Mouse (Mus musculus) MEL (cell line): ENCODE measurements around the gene Cmss1. TPM values are rescaled to one million over a fixed set of nuclear protein-coding genes. Genes with fewer than 3 reads are reported as not detected.

Experiments
- DNase-seq: peaks from one replicate; pipeline ENCODE4 v3.0.0; 2011; ENCODE audit warnings: low read depth, low spot score
- H3K27ac ChIP-seq: 2 replicates; pipeline ENCODE4 v1.5.1; 2012; ENCODE audit warnings: low read depth, mild to moderate bottlenecking, control low read depth, low read length, moderate library complexity; ENCODE audit not compliant: control insufficient read depth
- H3K27me3 ChIP-seq, 2 experiments: fragments of 150-350 bp in 1 of 2; sonication (generic) in 1 of 2; 2 replicates each; pipeline ENCODE4 v1.6.1; 2012; ENCODE audit warnings: low read length in 2 of 2, mild to moderate bottlenecking in 2 of 2, improper control_type of control experiment in 1 of 2, moderate library complexity in 1 of 2; ENCODE audit not compliant: insufficient read depth in 2 of 2, control insufficient read depth in 1 of 2
- H3K36me3 ChIP-seq, 2 experiments: 2 replicates each; pipeline ENCODE4 v1.6.1; 2012 to 2014; ENCODE audit warnings: low read length in 2 of 2, improper control_type of control experiment in 1 of 2, inconsistent platforms in 1 of 2, mild to moderate bottlenecking in 1 of 2; ENCODE audit not compliant: insufficient read depth in 2 of 2, control insufficient read depth in 1 of 2
- H3K4me1 ChIP-seq, 2 experiments: fragments of 150-350 bp in 1 of 2; sonication (generic) in 1 of 2; 2 replicates each; pipeline ENCODE4 v1.6.1; 2012; ENCODE audit warnings: low read length in 2 of 2, improper control_type of control experiment in 1 of 2, mild to moderate bottlenecking in 1 of 2; ENCODE audit not compliant: insufficient read depth in 2 of 2, control insufficient read depth in 1 of 2
- H3K4me3 ChIP-seq, 2 experiments: fragments of 150-350 bp in 1 of 2; sonication (generic) in 1 of 2; 2 replicates each; pipeline ENCODE4 v1.5.1; 2012; ENCODE audit warnings: low read depth in 2 of 2, low read length in 2 of 2, mild to moderate bottlenecking in 2 of 2, moderate library complexity in 2 of 2, control low read depth in 1 of 2, improper control_type of control experiment in 1 of 2; ENCODE audit not compliant: control insufficient read depth in 1 of 2, insufficient read depth in 1 of 2
- H3K79me2 ChIP-seq: 2 replicates; pipeline ENCODE4 v1.6.1; 2012; ENCODE audit warnings: mild to moderate bottlenecking, low read length, moderate library complexity; ENCODE audit not compliant: control insufficient read depth, poor library complexity, insufficient read depth
- H3K9ac ChIP-seq: 2 replicates; pipeline ENCODE4 v1.6.1; 2012; ENCODE audit warnings: low read depth, mild to moderate bottlenecking, control low read depth, low read length, moderate library complexity; ENCODE audit not compliant: control insufficient read depth, poor library complexity, severe bottlenecking
- H3K9me3 ChIP-seq: fragments of 150-350 bp; sonication (generic); replicated peaks from 2 replicates; pipeline ENCODE4 v1.6.1; 2012; ENCODE audit warnings: mild to moderate bottlenecking, low read length, improper control_type of control experiment, moderate library complexity; ENCODE audit not compliant: insufficient read depth
- BHLHE40 ChIP-seq: IDR thresholded peaks from 2 replicates; pipeline ENCODE4 v1.6.1; 2012; ENCODE audit warnings: low read depth, mild to moderate bottlenecking, inconsistent platforms, low read length, improper control_type of control experiment, borderline replicate concordance
- CHD1 ChIP-seq: IDR thresholded peaks from 2 replicates; pipeline ENCODE4 v1.6.1; 2012; ENCODE audit warnings: low read depth, mild to moderate bottlenecking, inconsistent platforms, low read length, improper control_type of control experiment
- ELF1 ChIP-seq: IDR thresholded peaks from 2 replicates; pipeline ENCODE4 v1.6.1; 2014; ENCODE audit warnings: low read depth, mild to moderate bottlenecking, inconsistent platforms, low read length, improper control_type of control experiment, moderate library complexity
- EP300 ChIP-seq, 2 experiments: IDR thresholded peaks; 2 replicates each; pipeline ENCODE4 v1.6.1; 2011; ENCODE audit warnings: improper control_type of control experiment in 2 of 2, low read length in 2 of 2, low read depth in 1 of 2, mild to moderate bottlenecking in 1 of 2
- HCFC1 ChIP-seq: IDR thresholded peaks from 2 replicates; pipeline ENCODE4 v1.6.1; 2012; ENCODE audit warnings: low read depth, mild to moderate bottlenecking, inconsistent platforms, low read length, improper control_type of control experiment, moderate library complexity
- JUND ChIP-seq: IDR thresholded peaks from 2 replicates; pipeline ENCODE4 v1.6.1; 2011; ENCODE audit warnings: low read depth, mild to moderate bottlenecking, improper control_type of control experiment, low read length
- MAFK ChIP-seq: IDR thresholded peaks from 2 replicates; pipeline ENCODE4 v1.6.1; 2011; ENCODE audit warnings: low read depth, mild to moderate bottlenecking, low read length, improper control_type of control experiment, borderline replicate concordance
- MAZ ChIP-seq: IDR thresholded peaks from 2 replicates; pipeline ENCODE4 v1.6.1; 2012; ENCODE audit warnings: low read depth, mild to moderate bottlenecking, inconsistent platforms, low read length, improper control_type of control experiment
- MEF2A ChIP-seq: IDR thresholded peaks from 2 replicates; pipeline ENCODE4 v1.6.1; 2014; ENCODE audit warnings: low read depth, mild to moderate bottlenecking, inconsistent platforms, low read length, improper control_type of control experiment; ENCODE audit not compliant: poor library complexity, insufficient replicate concordance, severe bottlenecking; ENCODE audit errors: extremely low read depth
- NRF1 ChIP-seq: IDR thresholded peaks from 2 replicates; pipeline ENCODE4 v1.6.1; 2014; ENCODE audit warnings: low read depth, mild to moderate bottlenecking, inconsistent platforms, low read length, improper control_type of control experiment, moderate library complexity; ENCODE audit not compliant: poor library complexity, insufficient read depth, severe bottlenecking
- POLR2A ChIP-seq, 2 experiments: IDR thresholded peaks; 2 replicates each; pipeline ENCODE4 v1.6.1; 2011 to 2012; ENCODE audit warnings: low read length in 2 of 2, mild to moderate bottlenecking in 2 of 2, control low read depth in 1 of 2, improper control_type of control experiment in 1 of 2, low read depth in 1 of 2, moderate library complexity in 1 of 2; ENCODE audit not compliant: control insufficient read depth in 1 of 2, insufficient read depth in 1 of 2, poor library complexity in 1 of 2
- POLR2AphosphoS2 ChIP-seq: IDR thresholded peaks from 2 replicates; pipeline ENCODE4 v1.6.1; 2011; ENCODE audit warnings: low read length, improper control_type of control experiment
- RAD21 ChIP-seq: IDR thresholded peaks from 2 replicates; pipeline ENCODE4 v1.6.1; 2011; ENCODE audit warnings: mild to moderate bottlenecking, low read depth, low read length, improper control_type of control experiment
- TAL1 ChIP-seq: IDR thresholded peaks from 2 replicates; pipeline ENCODE4 v1.6.1; 2012; ENCODE audit warnings: mild to moderate bottlenecking, inconsistent platforms, low read length, moderate library complexity, mixed read lengths
- USF2 ChIP-seq, 2 experiments: IDR thresholded peaks; 2 replicates each; pipeline ENCODE4 v1.6.1; 2011 to 2012; ENCODE audit warnings: improper control_type of control experiment in 2 of 2, low read length in 2 of 2, borderline replicate concordance in 1 of 2, inconsistent platforms in 1 of 2, low read depth in 1 of 2, mild to moderate bottlenecking in 1 of 2; ENCODE audit not compliant: insufficient read depth in 1 of 2
- ZC3H11A ChIP-seq: IDR thresholded peaks from 2 replicates; pipeline ENCODE4 v1.6.1; 2012; ENCODE audit warnings: low read depth, mild to moderate bottlenecking, inconsistent platforms, low read length, improper control_type of control experiment
- ZMIZ1 ChIP-seq: IDR thresholded peaks from 2 replicates; pipeline ENCODE4 v1.6.1; 2012; ENCODE audit warnings: low read depth, mild to moderate bottlenecking, inconsistent platforms, low read length, improper control_type of control experiment, moderate library complexity
- ZNF384 ChIP-seq: IDR thresholded peaks from 2 replicates; pipeline ENCODE4 v1.6.1; 2012; ENCODE audit warnings: low read depth, mild to moderate bottlenecking, inconsistent platforms, low read length, improper control_type of control experiment
- polyA plus RNA-seq, 2 experiments: library from polyadenylated mRNA; stranded (reverse) in 1 of 2; unstranded in 1 of 2; fragments of >175 nt in 1 of 2; fragments of >200 nt in 1 of 2; gene quantifications; 2 replicates each; pipeline versions ENCODE4 v1.2.1 to v1.2.4; 2012; ENCODE audit warnings: low replicate concordance in 2 of 2, low read depth in 1 of 2; ENCODE audit not compliant: insufficient read length in 2 of 2, insufficient read depth in 1 of 2, missing spikeins in 1 of 2
- total RNA-seq: library from RNA; depleted of rRNA; stranded (reverse); fragments of 300-350 nt; gene quantifications from 2 replicates; pipeline ENCODE4 v1.2.3, GENCODE M21; 2012

Gene Cmss1
- total and polyA plus RNA-seq, 3 experiments = 80.9 to 94.7 TPM; not detected in 1

- no peak for TF ChIP-seq ELF1
- TF ChIP-seq ZC3H11A = no peak
- peak; percentile 49 to 62; a peak in 3 of 4 replicates for TF ChIP-seq EP300 (IDR thresholded peaks at IDR 0.05; ENCODE audit: low read depth in 1 of 2, low read length in 2 of 2)
- no peak for TF ChIP-seq ZNF384
Observed at GRCm38 (mm10) chr16:57483503-57483902, 123.2 kb downstream of the Cmss1 start (continued).

- H3K27ac ChIP-seq = peak overlapping the region; percentile 53
- no peak overlapping the region for H3K4me3 ChIP-seq
- TF ChIP-seq NRF1 (no peak), ELF1 (no peak), BHLHE40 (no peak), POLR2A (IDR thresholded peaks at IDR 0.05; ENCODE audit: control insufficient read depth in 1 of 2, insufficient read depth in 1 of 2, low read depth in 1 of 2, low read length in 2 of 2, poor library complexity in 1 of 2) (no peak), ZNF384 (no peak), POLR2AphosphoS2 (no peak), CHD1 (no peak), ZMIZ1 (no peak), MEF2A (no peak), MAZ (no peak), HCFC1 (no peak), USF2 (IDR thresholded peaks at IDR 0.05; ENCODE audit: borderline replicate concordance in 1 of 2, insufficient read depth in 1 of 2, low read depth in 1 of 2, low read length in 2 of 2) (no peak), MAFK (no peak)
- H3K4me1 ChIP-seq = peaks cover 19 to 35% of the 10 kb centered on the region in 2 experiments
- no peak for DNase-seq
- peaks cover 2% of the 10 kb centered on the region; the same call in 1 of the 2 replicates for H3K79me2 ChIP-seq
- H3K9ac ChIP-seq = no peak overlapping the region
- no peaks in the 10 kb centered on the region for H3K9me3 ChIP-seq
- no peaks in the 10 kb centered on the region for H3K27me3 ChIP-seq
- peaks cover 0 to 38% of the 10 kb centered on the region in 2 experiments; a peak in 2 of 4 replicates for H3K36me3 ChIP-seq
Observed at GRCm38 (mm10) chr16:57482911-57483310, 123.8 kb downstream of the Cmss1 start.

- DNase-seq = peak; percentile 50
- Histone ChIP-seq H3K9ac (no peak overlapping the region), H3K27ac (no peak overlapping the region)
- TF ChIP-seq CHD1 = no peak
- TF ChIP-seq TAL1 = no peak
- no peak for TF ChIP-seq RAD21
- no peak for TF ChIP-seq JUND
- no peak for TF ChIP-seq POLR2AphosphoS2
- no peak for TF ChIP-seq USF2 (IDR thresholded peaks at IDR 0.05; ENCODE audit: borderline replicate concordance in 1 of 2, insufficient read depth in 1 of 2, low read depth in 1 of 2, low read length in 2 of 2)
- TF ChIP-seq, all 39 proteins: peak for 0
- Histone ChIP-seq H3K9me3 (no peaks in the 10 kb centered on the region), H3K27me3 (no peaks in the 10 kb centered on the region), H3K4me1 (peaks cover 19 to 35% of the 10 kb centered on the region in 2 experiments), H3K36me3 (peaks cover 0 to 38% of the 10 kb centered on the region in 2 experiments; a peak in 2 of 4 replicates), H3K79me2 (peaks cover 2% of the 10 kb centered on the region; the same call in 1 of the 2 replicates), H3K4me3 (no peak overlapping the region)
Observed at GRCm38 (mm10) chr16:57482264-57482663, 124.4 kb downstream of the Cmss1 start.
